Mouse (Mus musculus) lung, postnatal 0 days (tissue): ENCODE measurements around the gene Pelo. TPM values are rescaled to one million over a fixed set of nuclear protein-coding genes. Genes with fewer than 3 reads are reported as not detected.

Source experiments
- ATAC-seq: fragments of 200-750 bp; cut with Nextera tagmentation; 2 replicates; pipeline ENCODE4 v1.8.0; 2017; ENCODE audit warnings: moderate library complexity
- DNase-seq: peaks from one replicate; pipeline ENCODE4 v3.0.0-alpha.2; 2016; ENCODE audit warnings: low spot score
- H3K27ac ChIP-seq: fragments of 300-500 bp; sonication (generic); 2 replicates; pipeline ENCODE4 v1.5.1; 2014; ENCODE audit warnings: antibody characterized with exemption, mild to moderate bottlenecking, low read length, mixed read lengths
- H3K27me3 ChIP-seq: fragments of 300-500 bp; sonication (generic); replicated peaks from 2 replicates; pipeline ENCODE4 v1.6.1; 2014; ENCODE audit warnings: low read length, mixed read lengths; ENCODE audit not compliant: insufficient read depth
- H3K36me3 ChIP-seq: fragments of 300-500 bp; sonication (generic); 2 replicates; pipeline ENCODE4 v1.6.1; 2014; ENCODE audit warnings: low read length, mixed read lengths; ENCODE audit not compliant: insufficient read depth
- H3K4me1 ChIP-seq: fragments of 300-500 bp; sonication (generic); 2 replicates; pipeline ENCODE4 v1.6.1; 2014; ENCODE audit warnings: antibody characterized with exemption, low read depth, low read length, mixed read lengths; ENCODE audit not compliant: insufficient read depth
- H3K4me2 ChIP-seq: fragments of 300-500 bp; sonication (generic); replicated peaks from 2 replicates; pipeline ENCODE4 v1.6.1; 2014; ENCODE audit warnings: low read depth, mild to moderate bottlenecking, low read length, moderate library complexity, mixed read lengths
- H3K4me3 ChIP-seq: fragments of 300-500 bp; sonication (generic); 2 replicates; pipeline ENCODE4 v1.5.1; 2014; ENCODE audit warnings: low read depth, low read length
- H3K9ac ChIP-seq: fragments of 300-500 bp; sonication (generic); replicated peaks from 2 replicates; pipeline ENCODE4 v1.6.1; 2014; ENCODE audit warnings: low read depth, mild to moderate bottlenecking
- H3K9me3 ChIP-seq: fragments of 300-500 bp; sonication (generic); 2 replicates; pipeline ENCODE4 v1.6.1; 2016; ENCODE audit warnings: low read length, mixed read lengths
- CTCF ChIP-seq: IDR thresholded peaks from 2 replicates; pipeline ENCODE4 v1.5.1; 2016; ENCODE audit warnings: antibody characterized with exemption, mild to moderate bottlenecking
- EP300 ChIP-seq: IDR thresholded peaks from 2 replicates; pipeline ENCODE4 v1.6.1; 2016; ENCODE audit warnings: antibody characterized with exemption, mild to moderate bottlenecking, control low read depth
- WGBS: fragments of 180-500 bp; shearing (Covaris S2); extraction: QIAGEN DNeasy Blood & Tissue Kit; methylation state at CpG from one replicate; pipeline ENCODE4 v1.1.7; 2014; 5-methylcytosine and 5-hydroxymethylcytosine counted together
- polyA plus RNA-seq: library from polyadenylated mRNA; unstranded; fragments of >200 nt; fragmentation: Nextera tagmentation; extraction: Ambion mirVana; gene quantifications from 2 replicates; pipeline ENCODE4 v1.2.1, GENCODE M21; 2015

The Pelo gene
- polyA plus RNA-seq, 1 experiment from 2014 or later: 5.4 TPM

- Histone ChIP-seq H3K27me3 (no peaks in the 10 kb centered on the region), H3K9me3 (no peaks in the 10 kb centered on the region), H3K9ac (no peak overlapping the region), H3K4me3 (no peak overlapping the region), H3K27ac (no peak overlapping the region), H3K4me1 (peaks cover 3% of the 10 kb centered on the region; the same call in 1 of the 2 replicates), H3K36me3 (no peaks in the 10 kb centered on the region), H3K4me2 (no peak overlapping the region)
- DNase-seq (no peak), ATAC-seq (no peak)
- TF ChIP-seq EP300: no peak
- no peak for TF ChIP-seq CTCF
- 51% methylated on average over 4 of the region's 4 CpGs for WGBS
These were observed 19.6 kb upstream of the Pelo start for GRCm38 (mm10) chr13:115109628-115110027.

- H3K9ac ChIP-seq: no peak overlapping the region
- WGBS: 76% methylated on average over 8 of the region's 8 CpGs
- no peak overlapping the region for H3K4me3 ChIP-seq
- no peak overlapping the region for H3K27ac ChIP-seq
- H3K4me1 ChIP-seq: peaks cover 3% of the 10 kb centered on the region; the same call in 1 of the 2 replicates
- no peak overlapping the region for H3K4me2 ChIP-seq
- no peaks in the 10 kb centered on the region for H3K36me3 ChIP-seq
- no peaks in the 10 kb centered on the region for H3K9me3 ChIP-seq
- ATAC-seq (no peak), DNase-seq (no peak)
- no peaks in the 10 kb centered on the region for H3K27me3 ChIP-seq
- TF ChIP-seq EP300 (no peak), CTCF (no peak)
These were observed 17.4 kb upstream of the Pelo start for GRCm38 (mm10) chr13:115107436-115107835.

- DNase-seq (peak; percentile 57), ATAC-seq (no peak)
- Histone ChIP-seq H3K36me3 (no peaks in the 10 kb centered on the region), H3K4me3 (no peak overlapping the region), H3K9ac (no peak overlapping the region), H3K4me1 (peaks cover 3% of the 10 kb centered on the region; the same call in 1 of the 2 replicates), H3K27ac (no peak overlapping the region), H3K4me2 (no peak overlapping the region), H3K9me3 (no peaks in the 10 kb centered on the region), H3K27me3 (no peaks in the 10 kb centered on the region)
- TF ChIP-seq CTCF: no peak
- TF ChIP-seq EP300: no peak
- 38% methylated on average over 10 of the region's 10 CpGs for WGBS
These were observed 16.2 kb upstream of the Pelo start for GRCm38 (mm10) chr13:115106183-115106582.

- H3K36me3 ChIP-seq: no peaks in the 10 kb centered on the region
- H3K9me3 ChIP-seq: no peaks in the 10 kb centered on the region
- H3K27ac ChIP-seq: no peak overlapping the region
- 92% methylated on average over 2 of the region's 2 CpGs for WGBS
- DNase-seq (no peak), ATAC-seq (no peak)
- H3K27me3 ChIP-seq: no peaks in the 10 kb centered on the region
- no peak overlapping the region for H3K4me3 ChIP-seq
- no peak overlapping the region for H3K4me2 ChIP-seq
- TF ChIP-seq CTCF (peak; percentile 9; the same call in 1 of the 2 replicates), EP300 (no peak)
- H3K4me1 ChIP-seq: peaks cover 3% of the 10 kb centered on the region; the same call in 1 of the 2 replicates
- no peak overlapping the region for H3K9ac ChIP-seq
These were observed 12.8 kb upstream of the Pelo start for GRCm38 (mm10) chr13:115102754-115103153.

GRCm38 (mm10) chr13:115101355-115102191 lies 11.6 kb upstream of the Pelo start, which contains the start of the genes Gm49395 and Itga1:
TSS of gene Gm49395 (minus strand) at chr13:115101921.
TSS of gene Itga1 (minus strand) at chr13:115101964.
- DNase-seq (peak; percentile 96), ATAC-seq (peak; percentile 91)
- TF ChIP-seq CTCF: peak; percentile 63
- TF ChIP-seq EP300: no peak
- Histone ChIP-seq H3K4me3 (peak within 1 kb of the TSS; percentile 57), H3K27me3 (no peaks in the 10 kb centered on the region), H3K9me3 (no peaks in the 10 kb centered on the region), H3K4me1 (peaks cover 3% of the 10 kb centered on the region; the same call in 1 of the 2 replicates), H3K9ac (peak within 1 kb of the TSS; percentile 52), H3K27ac (peak within 1 kb of the TSS; percentile 79), H3K4me2 (peak within 1 kb of the TSS; percentile 69), H3K36me3 (no peaks in the 10 kb centered on the region)
- 1% methylated on average over 39 of the region's 39 CpGs for WGBS

- 32% methylated on average over 11 of the region's 11 CpGs for WGBS
- no peak for TF ChIP-seq CTCF
- no peak for TF ChIP-seq EP300
These were observed 10.6 kb upstream of the Pelo start for GRCm38 (mm10) chr13:115100381-115101177.

More at GRCm38 (mm10) chr13:115100381-115101177, 10.6 kb upstream of the Pelo start:
- no peaks in the 10 kb centered on the region for H3K36me3 ChIP-seq
- peak overlapping the region; percentile 57 for H3K4me3 ChIP-seq
- no peaks in the 10 kb centered on the region for H3K9me3 ChIP-seq
- H3K9ac ChIP-seq: peak overlapping the region; percentile 52
- peak overlapping the region; percentile 69 for H3K4me2 ChIP-seq
- ATAC-seq: no peak
- no peaks in the 10 kb centered on the region for H3K27me3 ChIP-seq
- peaks cover 4% of the 10 kb centered on the region; the same call in 1 of the 2 replicates for H3K4me1 ChIP-seq
- no peak for DNase-seq
- H3K27ac ChIP-seq: peak overlapping the region; percentile 79
